Mouse (Mus musculus) gastrocnemius, adult 18-20 months (tissue): ENCODE data around the gene Fancc. TPM values are rescaled to one million over a fixed set of nuclear protein-coding genes. Genes with fewer than 3 reads are reported as not detected.

ENCODE experiments used
- DNase-seq: peaks from one replicate; pipeline ENCODE4 v3.0.0; 2021; ENCODE audit warnings: low spot score
- long read RNA-seq, 2 experiments: library from polyadenylated mRNA; stranded (forward); transcript quantifications; one replicate each; pipeline ENCODE4 v2.0.0; 2021
- total RNA-seq, 2 experiments: library from RNA; stranded (reverse); gene quantifications; 2 replicates each; pipeline ENCODE4 v1.2.3; 2021

Fancc gene
- total RNA-seq = 1 to 10 TPM; 1.2 to 1.8 TPM
- long read RNA-seq, experiment 1, partial matches to known transcripts = 0 of 3 reads
- long read RNA-seq, experiment 1, other reads (novel, unspliced or antisense) = 2 of 3 reads
- long read RNA-seq, experiment 2, partial matches to known transcripts = 1 of 5 reads
- long read RNA-seq, experiment 2, other reads (novel, unspliced or antisense) = 3 of 5 reads

DNA sequence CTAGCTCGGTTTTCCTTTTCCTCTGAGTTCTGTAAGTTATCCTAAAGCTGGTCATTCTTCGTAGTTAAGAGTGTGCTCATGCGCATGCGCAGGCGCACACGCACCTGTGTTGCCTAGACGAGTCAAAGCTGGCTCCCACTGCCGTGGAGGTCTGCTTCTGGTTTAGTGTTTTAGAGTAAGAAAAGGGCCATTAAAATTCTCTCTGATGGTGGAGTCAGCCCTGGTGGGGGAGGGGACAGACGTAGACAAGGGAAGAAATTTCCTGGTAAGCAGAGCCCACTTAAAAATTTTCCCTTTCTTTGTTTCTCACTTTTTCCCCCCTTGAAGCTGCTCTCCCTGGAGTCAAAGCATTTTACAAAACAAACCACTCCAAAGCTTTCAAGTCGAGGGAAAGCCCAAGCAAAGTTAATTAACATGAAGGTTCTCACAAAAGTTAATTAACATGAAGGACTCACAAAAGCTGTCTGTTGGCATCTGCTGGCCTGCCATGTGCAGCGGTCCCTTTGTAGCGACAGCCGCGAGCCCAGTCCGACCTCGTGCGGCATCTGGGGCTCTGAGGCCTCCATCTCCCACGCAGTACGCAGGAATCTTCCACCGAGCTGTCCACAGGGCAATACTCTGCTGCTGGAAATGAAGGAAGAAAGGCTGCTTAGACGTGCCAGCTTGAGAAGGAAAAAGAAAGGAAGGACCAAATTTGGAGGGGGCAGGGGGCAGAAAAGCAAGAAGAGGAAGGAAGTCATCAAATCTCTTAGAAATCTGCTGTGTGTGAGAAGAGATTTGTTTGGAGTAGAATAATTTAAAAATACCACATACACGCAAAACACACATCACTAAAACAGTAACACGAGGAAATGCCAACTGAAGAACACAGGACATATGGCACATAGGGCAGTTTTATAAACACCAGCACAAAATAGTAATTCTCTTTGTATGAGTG, at the start of gene Fancc:
TSS of gene Fancc (minus strand) at position 633 of the 937 bp plus-strand sequence.
- no peak for DNase-seq

DNA sequence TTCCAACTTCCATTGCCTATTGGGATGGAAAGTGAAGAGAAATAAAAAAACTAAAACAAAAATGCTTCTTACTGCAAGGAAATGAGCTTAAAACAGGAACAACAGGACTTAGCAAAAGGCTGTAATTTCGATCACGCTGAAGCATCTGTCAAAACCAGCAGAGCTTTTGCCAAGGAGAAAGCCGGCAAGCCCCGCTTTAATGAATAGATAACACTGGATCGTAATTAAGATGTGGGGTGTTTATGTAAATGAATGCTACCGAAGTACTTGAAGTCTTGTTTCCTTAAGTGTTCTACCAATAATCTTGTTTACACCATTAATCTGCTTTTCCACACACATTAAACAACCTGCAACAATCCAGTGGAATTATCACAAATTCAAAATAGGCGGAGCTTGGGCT, 48.2 kb upstream of the Fancc start:
- DNase-seq = no peak

DNA sequence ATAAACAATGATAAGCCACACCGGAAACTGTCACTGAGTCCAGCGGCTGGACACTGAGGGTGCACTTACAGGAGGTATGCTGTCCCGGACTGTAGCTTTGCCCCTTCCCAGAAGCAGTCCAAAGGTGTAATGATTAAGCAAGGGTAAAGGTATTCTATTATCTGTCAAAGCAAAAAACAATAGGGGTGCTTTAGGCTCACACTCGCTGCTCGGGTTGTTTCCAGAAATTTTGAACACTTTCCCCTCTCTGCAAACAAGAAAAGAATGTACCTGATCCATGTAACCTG, 47.8 kb upstream of the Fancc start:
- DNase-seq = no peak

DNA sequence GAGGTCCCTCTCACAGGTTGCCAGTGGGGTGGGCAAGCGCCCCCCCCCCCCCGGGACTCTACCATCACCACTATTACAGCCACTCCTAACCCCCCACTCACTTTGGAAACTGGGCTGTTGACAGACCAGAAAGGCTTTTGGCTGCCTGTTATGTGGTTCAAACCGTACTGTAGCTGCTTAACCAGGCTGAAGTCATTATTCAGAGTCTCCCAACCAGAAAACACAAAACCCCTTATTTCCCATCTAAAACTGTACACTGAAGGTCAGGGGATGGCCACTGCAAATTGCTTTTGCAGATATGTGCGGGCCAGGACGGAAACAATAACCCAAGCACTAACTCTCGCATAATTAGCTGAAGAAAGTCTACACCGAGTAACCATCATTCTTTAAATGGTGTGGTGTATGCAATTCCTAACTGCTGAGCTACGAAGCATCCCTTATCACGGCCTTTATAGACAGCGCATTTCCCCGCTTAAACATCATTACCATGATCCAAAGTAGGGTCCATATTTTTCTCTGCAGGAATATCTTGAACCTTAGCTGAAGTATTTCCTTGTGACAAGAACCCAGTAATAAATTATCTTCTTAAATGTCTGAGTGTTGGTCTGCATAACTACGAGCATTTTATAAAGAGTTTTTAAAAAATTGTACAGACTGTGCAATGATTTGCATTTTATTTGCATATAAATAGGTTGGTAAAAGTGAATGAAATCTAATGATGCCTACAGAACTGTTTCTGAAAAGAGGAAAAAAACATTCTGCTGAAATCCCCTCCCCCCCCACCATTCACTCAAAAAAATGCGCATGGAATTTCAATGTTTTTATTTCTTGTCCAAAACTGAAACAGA, 47.3 kb upstream of the Fancc start:
- DNase-seq = no peak

DNA sequence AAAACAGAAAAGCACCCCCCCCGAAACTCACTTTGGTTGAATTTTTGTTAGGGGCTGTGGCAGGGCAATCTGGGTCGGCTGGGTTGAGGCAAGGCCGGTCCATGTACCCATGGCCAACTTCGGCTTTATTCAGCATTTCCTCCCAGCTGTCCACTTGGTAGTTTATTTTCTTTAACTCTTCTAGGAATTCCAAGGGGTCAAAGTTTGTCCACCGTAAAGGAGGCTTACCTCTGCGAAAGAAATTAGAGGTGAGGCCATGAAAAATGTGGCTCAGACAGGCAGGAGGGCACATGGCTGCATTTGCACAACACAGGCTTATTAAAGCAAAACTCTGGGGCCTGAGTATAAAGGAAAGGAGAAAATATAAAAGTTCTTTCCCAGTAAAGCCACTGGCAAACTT, 46.4 kb upstream of the Fancc start:
- DNase-seq = no peak

DNA sequence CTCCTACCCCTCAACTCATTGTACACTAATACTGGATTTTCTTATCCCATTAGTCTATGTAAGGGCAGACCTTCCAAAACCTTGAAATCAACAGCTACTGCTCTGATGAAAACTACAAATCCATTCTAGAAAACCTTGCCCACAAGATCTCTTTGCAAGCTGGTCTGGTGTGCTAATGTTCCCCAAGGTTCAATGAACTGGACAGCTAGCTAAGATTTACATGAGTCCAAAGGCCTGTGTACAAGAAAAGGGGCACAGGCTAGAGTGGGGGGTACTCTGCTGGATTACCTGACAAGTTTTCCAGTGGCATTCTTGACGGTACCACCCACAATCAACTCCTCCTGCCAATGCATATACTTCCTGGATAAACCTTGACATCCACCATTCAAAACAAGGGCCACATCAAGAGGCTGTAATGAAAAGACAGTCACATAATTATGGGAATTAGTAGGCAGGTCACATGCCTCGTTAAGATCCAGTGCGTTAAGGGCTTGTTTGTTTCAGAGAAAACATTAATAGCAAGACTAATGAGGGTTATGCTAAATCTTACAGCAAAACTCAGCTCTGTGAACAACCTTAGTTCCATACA, 45.8 kb upstream of the Fancc start:
- no peak for DNase-seq

DNA sequence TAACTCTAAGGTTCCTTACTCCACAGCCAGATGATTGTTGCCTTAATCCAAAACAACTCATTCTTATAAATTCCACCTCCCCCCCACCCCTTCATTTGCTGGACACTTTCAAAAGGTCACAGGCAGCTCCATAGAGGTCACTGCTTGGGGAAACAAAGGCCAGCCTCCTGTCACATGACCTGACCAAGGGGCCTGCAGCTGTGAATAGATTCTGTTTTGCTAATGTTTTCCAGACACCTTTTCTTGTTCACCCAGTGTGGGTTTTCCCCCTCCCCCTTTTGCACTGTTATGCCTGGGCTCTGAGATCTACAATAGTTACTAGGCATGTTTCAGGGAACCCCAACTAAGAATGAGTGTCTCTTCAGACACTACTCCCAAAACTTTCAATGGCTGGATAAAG, 44.4 kb upstream of the Fancc start:
- no peak for DNase-seq

DNA sequence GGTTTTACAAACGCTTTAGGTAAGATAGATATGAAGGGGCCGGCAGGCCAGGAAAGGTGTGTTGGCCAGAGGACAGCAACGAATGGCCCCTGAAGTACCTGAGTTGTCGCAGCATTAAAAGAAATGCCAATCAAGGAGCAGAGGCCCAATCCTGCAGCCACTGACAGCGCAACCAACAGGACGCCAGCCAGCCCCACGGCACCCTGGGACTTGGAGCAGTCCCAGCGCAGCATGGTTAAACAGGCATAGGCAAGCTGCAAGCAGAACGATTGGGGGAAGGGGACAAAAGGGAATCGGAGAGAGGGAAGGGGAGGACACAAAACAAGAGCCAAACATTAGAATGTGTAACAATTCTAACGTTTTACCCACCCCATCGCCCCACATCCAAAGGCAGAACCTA, 43.5 kb upstream of the Fancc start:
- DNase-seq = no peak

DNA sequence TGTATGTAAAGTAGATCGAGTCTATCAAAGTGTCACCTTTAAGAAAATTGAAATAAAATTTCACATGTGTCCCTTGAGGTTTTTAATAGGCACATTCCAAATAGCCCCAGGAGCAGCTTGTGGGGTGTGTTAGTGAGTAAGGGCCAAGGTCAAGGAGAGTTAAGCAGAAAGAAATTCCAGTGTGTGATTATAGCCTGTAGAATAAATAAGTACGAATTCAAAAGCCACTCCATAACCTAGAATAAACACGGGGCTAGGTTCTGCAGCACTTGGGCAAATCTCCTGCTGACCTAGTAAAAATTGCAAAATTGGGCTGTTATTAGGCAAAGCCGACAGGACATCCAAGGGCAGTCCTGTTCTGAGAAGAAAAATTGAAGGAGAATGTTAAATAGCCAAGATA, 37.9 kb upstream of the Fancc start:
- DNase-seq = no peak

DNA sequence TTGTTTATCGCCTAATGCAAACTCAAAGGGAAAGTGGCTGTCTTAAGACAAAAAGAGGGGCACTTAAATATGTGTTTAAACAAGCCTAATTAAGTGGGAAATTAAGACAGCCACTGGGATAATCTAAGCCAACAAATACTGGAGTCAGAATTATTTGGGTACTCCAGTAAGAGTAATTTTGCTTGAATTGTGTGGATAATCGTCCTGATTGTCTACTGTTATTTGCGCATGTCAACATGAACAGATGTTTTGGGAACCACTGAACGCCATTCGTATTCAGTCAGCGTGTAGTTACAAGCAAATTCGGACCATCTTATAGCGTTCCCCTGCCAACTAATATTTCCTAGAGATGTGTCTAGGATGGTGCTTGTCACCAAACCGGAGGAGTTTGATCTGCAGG, 33.8 kb upstream of the Fancc start:
- DNase-seq = no peak

DNA sequence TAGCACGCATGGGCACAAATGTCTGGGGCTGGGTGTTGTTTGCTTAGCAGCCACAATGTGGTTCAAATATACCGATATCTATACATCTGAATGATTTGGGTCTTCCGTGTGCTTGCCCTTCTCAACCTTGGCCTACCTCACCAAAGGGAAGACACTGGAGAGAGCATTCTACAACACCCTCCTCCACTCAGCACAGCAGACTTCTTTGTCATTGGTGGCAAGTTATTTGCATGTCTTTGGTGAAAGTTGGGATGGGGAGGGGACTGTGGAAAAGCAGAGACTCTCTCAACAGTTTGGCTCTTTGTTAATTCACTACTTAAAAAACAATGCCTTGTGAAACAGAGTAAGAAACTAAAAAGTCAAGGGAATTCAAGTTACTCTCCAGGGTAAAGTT, 33.3 kb upstream of the Fancc start:
- no peak for DNase-seq

DNA sequence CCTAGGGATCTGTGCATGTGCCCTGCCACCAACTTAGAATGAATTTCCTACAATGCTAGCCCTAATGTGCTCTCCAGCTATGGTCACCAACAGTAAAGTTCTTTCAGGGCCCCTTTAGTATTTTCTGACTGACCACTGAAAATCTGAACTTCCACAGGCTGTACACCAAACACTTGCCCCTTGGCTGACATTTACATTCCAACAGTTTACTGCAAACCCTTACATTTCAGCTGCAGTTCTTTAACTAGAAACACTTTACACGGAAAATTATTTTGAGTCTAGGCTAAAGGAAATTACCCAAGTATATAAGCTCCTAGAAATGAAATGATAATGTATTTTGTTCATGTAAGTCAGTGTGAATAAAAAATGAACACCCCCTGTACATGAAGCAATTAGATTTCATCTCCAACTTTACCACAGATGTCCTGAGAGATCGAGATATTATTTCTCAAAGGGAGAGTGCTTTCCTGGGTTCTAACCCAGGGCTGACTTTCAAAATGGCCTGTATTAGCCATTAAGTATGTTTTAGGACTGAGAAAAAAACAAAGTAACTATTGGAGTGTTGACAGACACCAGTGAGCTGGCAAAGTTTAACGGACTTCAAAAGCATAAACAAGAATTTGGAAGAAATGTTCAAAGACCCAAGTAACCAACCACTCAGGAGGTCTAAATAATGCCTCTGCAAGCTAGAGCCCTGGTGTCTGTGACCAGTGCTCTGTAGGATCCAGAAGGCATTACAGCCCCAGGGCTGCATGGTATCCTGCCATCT, 32.7 kb upstream of the Fancc start:
- no peak for DNase-seq

DNA sequence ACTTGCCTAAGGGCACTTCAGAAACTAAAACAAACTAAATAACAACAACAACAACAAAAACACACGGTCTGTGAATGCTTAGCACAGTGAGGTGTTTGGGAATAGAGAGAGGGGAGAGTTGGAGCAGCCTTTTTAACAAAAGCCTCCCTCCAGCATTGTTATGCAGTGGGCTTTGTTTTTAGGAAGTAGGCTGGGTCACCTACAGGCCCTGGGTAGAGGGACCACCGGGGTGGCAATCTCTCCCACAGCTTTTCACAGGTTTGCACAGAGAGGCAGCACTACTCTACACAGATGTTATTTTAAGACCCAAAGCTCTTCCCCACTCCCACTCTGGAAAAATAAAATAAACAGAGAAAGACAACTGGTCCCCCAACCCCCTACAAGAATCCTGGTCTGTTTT, 31.8 kb upstream of the Fancc start:
- no peak for DNase-seq

DNA sequence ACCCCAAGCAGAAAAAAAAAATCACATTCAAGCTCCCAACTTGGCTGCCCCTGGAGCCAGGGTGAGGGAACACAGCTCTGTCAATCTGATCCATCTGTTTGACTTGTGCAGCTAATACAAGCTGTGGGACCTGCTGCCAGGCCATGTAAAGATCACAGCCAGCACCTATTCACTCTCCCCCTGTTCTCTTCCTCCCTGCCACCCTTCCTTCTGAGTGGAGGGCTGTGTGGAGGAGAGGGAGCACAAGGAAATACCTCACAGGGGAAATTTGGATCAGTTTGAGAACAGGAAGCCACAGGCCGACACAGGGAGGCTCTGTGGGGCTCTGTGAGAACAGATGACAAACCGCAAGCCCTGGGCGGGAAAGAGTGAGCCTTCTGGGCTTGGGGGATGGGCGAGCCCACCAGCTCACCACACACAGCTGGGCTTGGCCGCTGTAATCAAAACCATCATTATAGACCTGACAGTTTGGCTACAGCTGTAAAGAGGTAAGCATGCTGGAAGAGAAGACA, 31.1 kb upstream of the Fancc start:
- DNase-seq = no peak

DNA sequence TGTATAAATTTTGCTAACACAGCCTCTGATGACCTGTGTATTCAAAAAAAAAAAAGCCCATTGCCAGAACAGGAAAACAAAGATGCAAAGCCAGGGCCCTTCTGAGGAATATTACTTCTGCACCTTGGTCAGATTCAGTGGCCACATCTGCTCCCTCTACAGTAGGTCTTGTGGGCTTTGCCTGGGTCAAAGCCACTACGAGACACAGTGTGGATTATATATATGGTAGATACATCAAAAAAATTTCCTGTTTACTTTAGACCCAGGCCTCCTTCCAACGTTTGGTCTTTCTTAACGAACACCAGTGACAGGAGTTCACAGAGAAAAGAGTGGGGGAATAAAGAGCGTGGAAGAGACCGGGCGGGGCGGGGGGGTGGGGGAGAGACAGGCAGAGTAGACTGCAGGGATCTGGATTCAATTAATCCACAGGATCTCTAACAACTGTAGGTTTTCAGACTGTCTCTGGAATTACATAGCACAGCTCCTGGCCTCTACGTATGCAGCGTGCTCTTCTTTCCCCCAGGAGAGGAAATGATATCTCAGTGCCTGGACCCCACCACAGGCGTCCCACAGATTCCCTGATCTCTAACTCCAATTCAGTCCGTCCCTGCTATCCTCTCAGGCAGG, 28.6 kb upstream of the Fancc start:
- DNase-seq = no peak

DNA sequence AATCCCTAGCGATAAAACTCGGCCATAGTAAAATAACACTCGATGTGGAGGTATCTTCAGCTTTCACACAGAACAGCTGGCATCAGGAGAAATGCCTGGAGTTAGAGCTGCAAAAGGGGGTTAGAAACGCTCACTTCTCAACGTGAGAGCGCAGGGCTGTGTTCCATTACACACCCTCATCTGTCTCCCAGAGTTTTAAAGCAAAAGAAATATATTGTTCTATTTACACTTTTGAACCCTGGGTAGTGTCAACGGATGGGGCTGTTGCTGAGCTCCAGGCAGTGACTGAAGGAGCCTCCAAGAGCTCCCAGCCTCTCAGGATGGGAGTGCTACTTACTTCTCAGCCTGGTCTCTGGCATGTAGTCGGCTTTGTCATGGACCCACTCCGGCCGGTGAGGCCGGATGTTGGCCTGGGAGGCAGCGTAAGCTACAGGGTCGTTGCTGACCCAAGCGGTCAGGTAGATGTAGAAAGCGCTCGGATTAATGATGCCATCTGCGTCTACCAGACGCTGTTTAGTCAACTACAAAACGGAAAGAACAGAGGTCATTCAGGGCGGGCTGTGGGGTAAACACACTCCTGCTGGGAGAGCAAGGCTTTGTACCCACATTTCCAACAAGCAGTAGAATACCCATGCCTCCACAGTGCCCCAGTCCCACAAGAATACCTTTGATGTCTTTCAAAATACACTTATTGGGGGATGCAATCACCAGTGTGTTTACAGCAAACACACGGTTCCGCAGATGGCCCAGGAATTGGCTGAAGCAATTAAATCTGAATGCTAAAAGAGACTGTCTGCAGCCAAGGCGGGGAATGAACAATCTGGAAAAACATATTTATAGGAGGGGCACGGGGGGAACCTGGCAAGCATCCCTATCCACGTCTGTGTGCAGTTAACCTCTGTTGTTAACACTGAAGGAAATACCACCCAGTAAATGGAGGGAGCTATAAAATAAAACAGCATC, 27.8 kb upstream of the Fancc start:
- DNase-seq = no peak

DNA sequence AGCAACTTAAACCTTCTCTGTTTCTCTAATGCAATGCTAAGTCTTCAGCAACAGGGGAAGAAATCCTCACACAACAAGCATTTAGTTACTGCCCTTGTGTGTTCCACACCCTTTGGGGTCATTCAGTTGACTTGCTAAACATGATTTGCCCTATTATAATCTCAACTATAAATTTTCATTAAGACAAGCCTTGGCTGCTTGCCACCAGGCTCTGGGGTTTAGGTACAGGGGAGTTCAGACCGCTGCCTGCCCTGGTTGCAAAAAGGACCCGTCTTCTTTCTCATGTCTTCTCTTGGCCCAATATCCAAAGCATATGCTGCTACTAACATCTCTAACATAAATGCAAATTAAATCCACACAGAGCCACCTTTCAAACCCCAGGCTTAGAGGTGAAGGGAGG, 27.0 kb upstream of the Fancc start:
- no peak for DNase-seq

DNA sequence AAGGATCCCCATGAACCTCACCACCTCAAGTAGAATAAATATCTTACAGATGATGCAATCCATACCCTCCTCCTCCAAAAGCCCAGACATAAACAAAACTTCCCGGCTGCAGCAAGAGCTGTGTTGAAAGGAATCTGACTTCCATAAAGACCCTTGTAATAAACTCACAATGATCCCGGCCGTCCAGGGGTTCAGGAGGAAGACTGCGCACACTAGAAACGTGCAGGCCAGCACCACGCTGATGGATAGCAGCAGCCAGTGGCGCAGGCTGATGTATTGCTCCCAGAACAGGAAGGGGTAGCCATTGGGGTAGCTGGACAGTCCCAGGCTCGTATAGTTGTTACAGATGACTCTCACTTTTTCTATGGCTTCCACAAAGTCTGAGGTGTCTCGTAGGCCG, 25.8 kb upstream of the Fancc start:
- no peak for DNase-seq

DNA sequence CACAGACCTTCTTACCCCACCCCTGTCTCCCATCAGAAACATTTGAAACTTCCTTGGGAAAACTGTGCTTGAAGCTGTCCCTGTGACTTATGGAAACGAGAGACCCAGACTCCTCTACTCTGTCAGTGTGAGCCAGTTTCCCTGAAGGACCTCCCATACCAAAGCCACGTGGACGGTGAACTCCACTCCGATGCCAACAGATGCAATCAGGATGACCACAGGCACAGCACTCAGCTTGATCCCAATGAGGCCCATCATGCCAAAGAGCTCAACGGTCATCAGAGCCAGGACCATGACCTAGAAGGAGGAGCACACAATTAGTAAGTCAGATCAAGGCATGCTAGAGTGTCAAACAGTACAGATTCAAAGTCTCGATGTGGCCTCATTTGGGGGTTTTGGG, 23.0 kb upstream of the Fancc start:
- no peak for DNase-seq
